Mouse (Mus musculus) intestine, embryonic 14.5 days (tissue): ENCODE measurements around the gene Elmo1. TPM values are rescaled to one million over a fixed set of nuclear protein-coding genes. Genes with fewer than 3 reads are reported as not detected.

ENCODE experiments used
- ATAC-seq: fragments of 200-750 bp; cut with Nextera tagmentation; replicated peaks from 2 replicates; pipeline ENCODE4 v1.8.0; 2017; ENCODE audit warnings: low read depth, moderate number of reproducible peaks, moderate TSS enrichment, moderate library complexity; ENCODE audit not compliant: low FRiP score, low TSS enrichment
- DNase-seq: peaks from one replicate; pipeline ENCODE4 v3.0.0-alpha.2; 2018; ENCODE audit warnings: low spot score
- H3K27ac ChIP-seq: fragments of 300-500 bp; sonication (generic); 2 replicates; pipeline ENCODE4 v1.5.1; 2014; ENCODE audit warnings: low read depth, mild to moderate bottlenecking, control low read depth
- H3K27me3 ChIP-seq: fragments of 300-500 bp; sonication (generic); replicated peaks from 2 replicates; pipeline ENCODE4 v1.6.1; 2014; ENCODE audit warnings: low read length, control low read depth; ENCODE audit not compliant: control insufficient read depth, insufficient read depth
- H3K36me3 ChIP-seq: fragments of 300-500 bp; sonication (generic); 2 replicates; pipeline ENCODE4 v1.6.1; 2014; ENCODE audit warnings: low read length, control low read depth; ENCODE audit not compliant: control insufficient read depth, insufficient read depth
- H3K4me1 ChIP-seq: fragments of 300-500 bp; sonication (generic); replicated peaks from 2 replicates; pipeline ENCODE4 v1.6.1; 2014; ENCODE audit warnings: low read length, control low read depth, mixed read lengths; ENCODE audit not compliant: control insufficient read depth, insufficient read depth
- H3K4me2 ChIP-seq: fragments of 300-500 bp; sonication (generic); 2 replicates; pipeline ENCODE4 v1.6.1; 2014; ENCODE audit warnings: low read length
- H3K4me3 ChIP-seq: fragments of 300-500 bp; sonication (generic); 2 replicates; pipeline ENCODE4 v1.5.1; 2014; ENCODE audit warnings: low read depth, low read length, control low read depth, mixed read lengths
- H3K9ac ChIP-seq: fragments of 300-500 bp; sonication (generic); 2 replicates; pipeline ENCODE4 v1.6.1; 2014; ENCODE audit warnings: mild to moderate bottlenecking, low read length
- H3K9me3 ChIP-seq: fragments of 300-500 bp; sonication (generic); 2 replicates; pipeline ENCODE4 v1.6.1; 2016; ENCODE audit warnings: low read length, control low read depth; ENCODE audit not compliant: control insufficient read depth
- WGBS: fragments of 180-500 bp; shearing (Covaris S2); extraction: QIAGEN DNeasy Blood & Tissue Kit; methylation state at CpG from one replicate; pipeline ENCODE4 v1.1.7; 2014; 5-methylcytosine and 5-hydroxymethylcytosine counted together
- polyA plus RNA-seq: library from polyadenylated mRNA; unstranded; fragments of >200 nt; fragmentation: Nextera tagmentation; extraction: Ambion mirVana; gene quantifications from 2 replicates; pipeline ENCODE4 v1.2.1, GENCODE M21; 2014

Gene Elmo1
- polyA plus RNA-seq, 1 experiment from 2014 or later: 16.6 TPM

DNA sequence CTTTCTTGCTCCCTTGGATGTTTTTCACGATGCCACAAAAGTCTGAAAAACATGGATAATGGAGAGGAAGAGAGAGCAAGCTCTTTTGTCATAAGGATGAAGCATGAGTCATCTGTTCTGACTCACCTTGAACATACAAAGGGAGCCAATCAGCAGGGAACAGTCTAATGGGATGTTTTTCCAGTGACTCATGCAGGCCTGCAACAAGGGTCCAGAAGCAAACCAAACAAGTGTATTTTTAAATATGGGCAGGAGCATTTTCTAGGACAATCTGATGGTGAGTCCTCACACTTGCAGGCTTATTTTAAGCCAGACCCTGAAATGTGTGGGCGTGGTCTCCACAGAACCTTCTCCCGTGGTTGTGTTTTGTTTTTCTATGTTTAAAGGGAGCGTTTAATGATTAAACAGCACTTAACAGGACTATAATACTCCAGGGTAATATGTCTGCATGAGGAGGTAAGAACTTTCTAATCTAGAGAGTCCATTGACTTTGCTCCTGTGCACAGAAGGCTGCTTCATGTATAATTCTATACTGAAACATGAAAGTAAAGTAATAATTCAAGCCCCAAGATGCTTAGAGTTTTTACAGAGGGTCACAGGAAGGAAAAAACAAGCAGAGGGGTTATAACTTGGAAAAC lies 342.9 kb downstream of the Elmo1 start:
- H3K36me3 ChIP-seq: no peaks in the 10 kb centered on the region
- no peak overlapping the region for H3K9ac ChIP-seq
- no peak overlapping the region for H3K27ac ChIP-seq
- peak; percentile 62; the same call in 1 of the 2 replicates for ATAC-seq
- no peaks in the 10 kb centered on the region for H3K4me1 ChIP-seq
- no peak overlapping the region for H3K4me3 ChIP-seq
- 55% methylated on average over 4 of the region's 4 CpGs for WGBS
- no peak overlapping the region for H3K4me2 ChIP-seq
- no peaks in the 10 kb centered on the region for H3K9me3 ChIP-seq
- DNase-seq: no peak
- no peaks in the 10 kb centered on the region for H3K27me3 ChIP-seq

DNA sequence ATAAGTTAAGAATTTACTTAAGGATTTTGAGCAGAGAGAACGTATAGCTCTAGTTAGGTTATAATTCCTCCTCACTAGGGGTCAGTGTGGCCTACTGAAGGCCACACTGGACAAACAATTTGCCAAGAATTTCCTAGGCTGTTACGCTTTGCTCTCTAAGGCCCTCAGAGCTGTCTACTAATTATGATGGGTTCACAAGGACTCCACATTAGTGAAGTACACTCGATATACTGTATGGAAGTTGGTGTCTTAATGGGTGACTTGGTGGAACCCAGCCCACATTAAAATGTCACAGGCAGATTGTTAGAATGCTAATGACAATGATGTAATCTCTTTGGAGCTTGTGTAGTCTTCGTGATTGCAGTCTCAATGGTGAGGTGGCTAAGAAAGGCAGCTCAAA lies 343.7 kb downstream of the Elmo1 start:
- Histone ChIP-seq H3K36me3 (no peaks in the 10 kb centered on the region), H3K9ac (no peak overlapping the region), H3K9me3 (no peaks in the 10 kb centered on the region), H3K4me3 (no peak overlapping the region), H3K4me2 (no peak overlapping the region), H3K27me3 (no peaks in the 10 kb centered on the region), H3K4me1 (no peaks in the 10 kb centered on the region), H3K27ac (no peak overlapping the region)
- DNase-seq: no peak
- 65% methylated on average over 4 of the region's 4 CpGs for WGBS
- no peak for ATAC-seq

DNA sequence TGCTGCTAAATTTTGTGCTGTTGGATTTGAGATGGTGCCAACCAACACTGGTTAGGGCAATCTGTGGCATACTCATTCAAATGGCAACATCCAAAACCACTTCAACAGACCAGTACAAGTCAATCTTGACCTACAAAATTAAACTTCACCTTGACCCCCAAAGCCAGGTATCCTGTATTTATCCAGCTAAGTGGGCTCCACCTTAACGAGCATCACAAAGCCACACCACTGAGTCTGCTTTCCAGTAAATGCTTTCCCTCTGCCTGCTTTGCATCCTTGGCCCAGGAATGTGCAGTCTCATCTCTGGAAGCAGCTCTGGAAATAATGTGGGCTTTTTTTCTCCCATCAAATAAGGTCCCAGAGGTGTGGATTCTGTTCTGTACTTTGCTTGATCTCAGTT lies 349.1 kb downstream of the Elmo1 start:
- H3K4me3 ChIP-seq: no peak overlapping the region
- 80% methylated on average over 1 of the region's 1 CpGs for WGBS

DNA sequence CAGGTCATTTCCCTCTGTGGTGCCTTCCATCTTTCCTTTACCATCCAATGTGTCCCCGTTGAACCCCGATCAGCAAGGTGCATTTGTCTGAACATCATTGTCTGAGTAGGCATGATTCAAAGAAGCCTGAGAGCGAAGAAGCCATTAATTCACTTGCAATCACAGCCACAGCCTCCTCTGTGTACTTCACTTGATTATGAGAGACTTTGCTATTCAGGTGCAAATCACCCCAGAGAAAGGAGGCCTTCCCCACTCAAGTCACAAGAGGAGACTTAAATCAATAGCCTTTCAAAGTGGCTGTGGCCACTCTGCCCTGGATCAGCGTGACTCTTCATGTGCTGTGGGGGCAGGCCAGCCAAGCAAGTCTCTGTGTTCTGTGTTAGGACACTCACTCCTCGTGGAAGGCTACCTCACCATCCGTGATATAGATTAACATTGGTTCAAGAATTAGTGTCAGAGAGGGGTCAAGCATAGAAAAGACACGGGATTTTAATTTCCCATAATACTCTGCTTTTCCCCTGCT lies 360.5 kb downstream of the Elmo1 start:
- no peaks in the 10 kb centered on the region for H3K9me3 ChIP-seq
- ATAC-seq: no peak
- no peaks in the 10 kb centered on the region for H3K4me1 ChIP-seq
- no peak overlapping the region for H3K4me2 ChIP-seq
- 88% methylated on average over 7 of the region's 7 CpGs for WGBS
- no peak overlapping the region for H3K9ac ChIP-seq
- no peak for DNase-seq
- H3K4me3 ChIP-seq: no peak overlapping the region
- no peaks in the 10 kb centered on the region for H3K36me3 ChIP-seq
- H3K27me3 ChIP-seq: no peaks in the 10 kb centered on the region
- no peak overlapping the region for H3K27ac ChIP-seq

More for the DNA sequence above, 349.1 kb downstream of the Elmo1 start:
- no peak for DNase-seq
- Histone ChIP-seq H3K9ac (no peak overlapping the region), H3K4me1 (no peaks in the 10 kb centered on the region), H3K9me3 (no peaks in the 10 kb centered on the region), H3K36me3 (no peaks in the 10 kb centered on the region), H3K4me2 (no peak overlapping the region), H3K27ac (no peak overlapping the region), H3K27me3 (no peaks in the 10 kb centered on the region)
- ATAC-seq: no peak

DNA sequence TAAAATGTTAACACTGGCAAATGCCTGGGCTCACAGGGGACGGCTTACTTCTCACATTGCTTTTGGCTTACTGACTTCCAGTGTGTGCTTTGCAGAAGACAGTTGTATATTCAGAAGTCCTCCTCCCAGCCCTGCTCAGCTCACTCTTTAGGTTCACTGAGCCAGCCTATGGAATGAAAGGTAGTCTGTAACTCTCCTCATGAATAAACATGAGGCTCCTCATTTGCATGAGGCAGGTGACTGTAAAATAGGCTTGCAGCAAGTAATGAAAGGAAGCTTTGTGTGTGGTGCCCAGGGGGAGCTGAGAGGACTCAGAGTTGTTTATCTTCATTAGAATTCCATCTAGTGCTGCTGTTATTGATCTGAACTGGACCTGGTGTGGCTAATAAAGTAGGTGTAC lies 364.0 kb downstream of the Elmo1 start:
- H3K9ac ChIP-seq: no peak overlapping the region
- no peak for ATAC-seq
- H3K4me2 ChIP-seq: no peak overlapping the region
- DNase-seq: no peak
- no peaks in the 10 kb centered on the region for H3K27me3 ChIP-seq
- 88% methylated on average over 1 of the region's 1 CpGs for WGBS
- no peaks in the 10 kb centered on the region for H3K36me3 ChIP-seq
- no peaks in the 10 kb centered on the region for H3K4me1 ChIP-seq
- no peak overlapping the region for H3K27ac ChIP-seq
- H3K4me3 ChIP-seq: no peak overlapping the region
- no peaks in the 10 kb centered on the region for H3K9me3 ChIP-seq

DNA sequence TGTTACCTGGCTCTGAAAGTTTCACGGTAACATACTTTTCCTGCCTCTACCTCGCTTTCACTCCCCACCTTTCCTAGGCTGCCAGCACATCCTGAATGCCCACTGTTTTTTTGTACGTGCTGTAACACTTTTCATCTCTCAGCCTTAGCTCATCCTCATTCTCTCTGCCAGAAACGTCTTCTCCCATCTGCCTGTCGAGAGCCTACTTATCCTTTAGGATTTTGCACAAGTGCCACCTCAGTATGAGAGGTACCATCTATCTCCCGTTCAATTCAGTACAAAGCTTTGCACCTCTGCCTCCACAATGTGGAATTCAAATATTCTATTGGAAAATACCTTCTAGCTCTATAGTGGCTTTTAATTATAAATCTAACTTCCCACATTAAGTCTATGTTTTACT lies 369.7 kb downstream of the Elmo1 start:
- Histone ChIP-seq H3K4me2 (no peak overlapping the region), H3K4me1 (no peaks in the 10 kb centered on the region), H3K9me3 (no peaks in the 10 kb centered on the region), H3K4me3 (no peak overlapping the region), H3K9ac (no peak overlapping the region), H3K36me3 (no peaks in the 10 kb centered on the region), H3K27ac (no peak overlapping the region), H3K27me3 (no peaks in the 10 kb centered on the region)
- ATAC-seq (no peak), DNase-seq (no peak)
- WGBS: 83% methylated on average over 6 of the region's 6 CpGs

DNA sequence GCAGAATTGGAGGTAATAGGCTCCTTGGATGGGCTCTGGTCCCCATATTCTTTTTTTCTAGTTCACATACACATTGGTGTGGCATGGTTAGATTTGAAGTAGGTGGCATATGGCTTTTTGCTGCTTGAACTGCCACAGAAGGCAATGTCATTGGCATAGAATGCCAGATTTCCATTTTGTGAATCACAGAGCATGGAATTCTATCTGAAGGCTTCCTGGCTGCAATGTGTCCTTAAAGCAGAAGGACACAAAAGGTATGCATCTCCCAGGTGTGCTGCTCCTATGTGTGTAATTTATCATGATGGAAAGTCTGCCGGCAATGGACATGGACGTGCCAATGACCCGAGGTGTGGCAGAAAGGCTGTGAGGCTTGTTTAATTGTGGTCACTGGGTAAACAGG lies 371.2 kb downstream of the Elmo1 start:
- H3K27me3 ChIP-seq: no peaks in the 10 kb centered on the region
- WGBS: 83% methylated on average over 3 of the region's 3 CpGs
- no peak for DNase-seq
- H3K9me3 ChIP-seq: no peaks in the 10 kb centered on the region
- no peak overlapping the region for H3K9ac ChIP-seq
- ATAC-seq: no peak
- H3K27ac ChIP-seq: no peak overlapping the region
- H3K4me1 ChIP-seq: no peaks in the 10 kb centered on the region
- no peak overlapping the region for H3K4me2 ChIP-seq
- no peak overlapping the region for H3K4me3 ChIP-seq
- no peaks in the 10 kb centered on the region for H3K36me3 ChIP-seq

DNA sequence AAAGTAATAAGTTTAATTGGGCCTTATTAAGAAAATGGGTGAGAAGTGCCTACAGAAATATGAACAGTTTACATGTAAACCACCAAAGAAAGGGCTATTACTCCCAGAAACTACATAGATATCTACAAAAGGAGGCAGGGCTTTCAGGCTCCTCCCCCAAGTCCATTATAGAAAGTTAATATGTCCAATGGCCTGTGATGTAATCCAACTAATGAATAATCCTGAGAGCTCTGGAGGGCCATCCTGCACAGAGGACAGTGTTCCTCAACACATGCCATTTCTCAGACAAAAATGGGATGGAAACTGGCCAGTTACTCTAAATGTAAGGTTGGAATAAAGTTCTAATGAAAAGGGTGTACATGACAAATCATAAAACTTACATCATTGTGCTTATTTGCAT lies 373.8 kb downstream of the Elmo1 start:
- H3K4me2 ChIP-seq: no peak overlapping the region
- H3K36me3 ChIP-seq: no peaks in the 10 kb centered on the region
- H3K9me3 ChIP-seq: no peaks in the 10 kb centered on the region
- no peak overlapping the region for H3K4me3 ChIP-seq
- H3K27ac ChIP-seq: no peak overlapping the region
- H3K9ac ChIP-seq: no peak overlapping the region
- DNase-seq (no peak), ATAC-seq (no peak)
- no peaks in the 10 kb centered on the region for H3K4me1 ChIP-seq
- H3K27me3 ChIP-seq: no peaks in the 10 kb centered on the region

DNA sequence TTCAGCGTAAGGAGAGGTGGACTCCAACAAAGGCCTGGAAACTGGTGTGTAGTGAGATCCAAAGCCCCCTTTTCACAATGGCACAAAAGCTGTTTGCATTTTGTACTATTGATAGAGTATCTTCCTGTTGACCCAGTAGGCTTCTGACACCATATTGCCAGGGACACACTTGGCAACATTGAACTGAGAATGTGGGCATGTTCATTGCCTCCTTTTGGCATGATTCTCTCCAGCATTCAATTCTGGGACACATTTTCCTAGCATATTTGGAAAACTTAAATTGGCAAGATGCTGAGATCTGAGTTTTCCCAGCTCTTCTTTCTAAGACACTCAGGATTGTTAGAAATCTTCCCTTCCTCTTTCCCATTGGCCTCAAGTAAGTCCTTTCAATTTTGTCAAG lies 377.0 kb downstream of the Elmo1 start:
- 92% methylated on average over 1 of the region's 1 CpGs for WGBS
- no peak for DNase-seq
- no peak overlapping the region for H3K4me3 ChIP-seq
- H3K4me1 ChIP-seq: no peaks in the 10 kb centered on the region
- no peak overlapping the region for H3K9ac ChIP-seq
- no peaks in the 10 kb centered on the region for H3K9me3 ChIP-seq
- H3K36me3 ChIP-seq: no peaks in the 10 kb centered on the region
- no peak for ATAC-seq
- no peaks in the 10 kb centered on the region for H3K27me3 ChIP-seq
- H3K27ac ChIP-seq: no peak overlapping the region
- no peak overlapping the region for H3K4me2 ChIP-seq
